Mouse (Mus musculus): ENCODE measurements at regions not wholly inside any gene's neighbourhood (a gene's known extent, or its start where the extent isn't known, plus 50 kb on each side); places are given as distances from the start of the nearest gene placed in this dataset.

DNA sequence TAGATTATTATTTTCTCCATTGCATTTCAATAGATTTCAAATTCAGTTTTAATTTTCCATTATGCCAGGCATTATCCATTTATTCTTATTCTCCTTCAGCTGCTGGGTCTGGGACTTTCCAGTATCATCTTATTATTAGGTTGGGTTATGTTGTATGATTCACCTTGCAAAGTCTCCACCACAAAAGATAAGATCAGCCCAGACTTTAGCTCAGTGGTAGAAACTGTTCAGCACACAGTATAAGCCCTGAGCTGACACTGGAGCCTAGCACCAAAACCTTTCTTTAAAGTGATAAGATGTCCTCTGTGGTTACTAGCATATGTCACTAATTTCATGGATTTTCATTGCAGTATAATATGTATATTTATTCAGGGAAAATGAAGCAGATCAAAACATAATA is 117.5 kb downstream of the Chst2 start:
- no peak overlapping the region for H3K9ac ChIP-seq
- no peak overlapping the region for H3K4me2 ChIP-seq
- no peaks in the 10 kb centered on the region for H3K36me3 ChIP-seq
- H3K4me3 ChIP-seq: no peak overlapping the region
- no peak overlapping the region for H3K27ac ChIP-seq (ENCODE audit: poor library complexity, severe bottlenecking)
- H3K27me3 ChIP-seq (replicated peaks): no peaks in the 10 kb centered on the region
- H3K9me3 ChIP-seq (replicated peaks): no peaks in the 10 kb centered on the region
- ATAC-seq (ENCODE audit: insufficient number of reproducible peaks, low FRiP score): no peak
- no peaks in the 10 kb centered on the region for H3K4me1 ChIP-seq (replicated peaks)

DNA sequence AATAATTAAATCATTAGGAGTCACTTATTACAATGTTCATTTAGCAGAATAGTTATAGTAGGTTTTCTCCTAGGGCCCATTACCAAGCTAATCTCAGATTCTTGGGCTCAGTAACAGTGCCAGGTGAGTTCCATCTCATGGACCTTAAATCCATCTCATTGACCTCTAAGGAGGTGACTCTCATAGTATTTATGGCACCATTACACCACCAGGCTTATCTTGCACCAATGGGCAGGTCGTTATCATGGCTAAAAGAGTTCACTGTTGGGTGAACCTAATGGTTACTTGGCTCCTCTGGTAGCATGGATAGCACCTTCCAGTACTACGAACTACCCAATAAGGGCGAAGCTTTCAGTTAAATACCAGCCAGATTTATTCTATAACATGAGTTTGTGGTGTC is 123.5 kb downstream of the Chst2 start:
- no peak overlapping the region for H3K27ac ChIP-seq (ENCODE audit: poor library complexity, severe bottlenecking)
- no peak overlapping the region for H3K9ac ChIP-seq
- no peak overlapping the region for H3K4me3 ChIP-seq
- H3K9me3 ChIP-seq (replicated peaks): no peaks in the 10 kb centered on the region
- H3K4me1 ChIP-seq (replicated peaks): peaks cover 10% of the 10 kb centered on the region; the same call in 1 of the 2 replicates
- no peaks in the 10 kb centered on the region for H3K27me3 ChIP-seq (replicated peaks)
- H3K4me2 ChIP-seq: no peak overlapping the region
- WGBS: 86% methylated on average over 3 of the region's 3 CpGs
- ATAC-seq (ENCODE audit: insufficient number of reproducible peaks, low FRiP score): no peak
- no peaks in the 10 kb centered on the region for H3K36me3 ChIP-seq

DNA sequence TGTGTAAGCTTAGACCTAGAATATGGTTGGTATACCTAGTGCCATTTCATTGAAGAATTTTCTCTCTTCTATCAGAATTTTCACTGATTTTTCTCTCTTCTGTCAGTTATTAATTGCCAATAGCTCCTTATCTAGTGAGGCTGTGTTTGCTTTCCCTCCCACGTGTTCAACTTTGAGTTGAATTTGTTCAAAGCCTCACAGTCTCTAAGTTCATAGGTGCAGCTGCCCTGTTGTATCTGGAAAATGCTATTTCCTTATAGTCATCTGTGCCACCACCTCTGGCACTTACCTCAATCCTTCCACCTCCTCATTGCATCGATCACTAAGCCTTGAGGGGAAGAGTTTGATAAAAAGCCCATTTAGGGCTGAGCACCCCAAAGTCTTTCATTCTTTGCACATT is 124.0 kb downstream of the Chst2 start:
- peaks cover 10% of the 10 kb centered on the region; the same call in 1 of the 2 replicates for H3K4me1 ChIP-seq (replicated peaks)
- H3K36me3 ChIP-seq: no peaks in the 10 kb centered on the region
- no peak for ATAC-seq (ENCODE audit: insufficient number of reproducible peaks, low FRiP score)
- H3K4me3 ChIP-seq: no peak overlapping the region
- H3K9ac ChIP-seq: no peak overlapping the region
- H3K4me2 ChIP-seq: no peak overlapping the region
- no peaks in the 10 kb centered on the region for H3K27me3 ChIP-seq (replicated peaks)
- H3K27ac ChIP-seq (ENCODE audit: poor library complexity, severe bottlenecking): no peak overlapping the region
- H3K9me3 ChIP-seq (replicated peaks): no peaks in the 10 kb centered on the region
- 61% methylated on average over 2 of the region's 2 CpGs for WGBS
